Mouse (Mus musculus) monocyte, adult 59 days (primary cell): ENCODE data around the gene Cyp4a10. TPM values are rescaled to one million over a fixed set of nuclear protein-coding genes. Genes with fewer than 3 reads are reported as not detected.

Experiments
- total RNA-seq, 2 experiments: library from RNA; stranded (reverse); gene quantifications; one replicate each; pipeline ENCODE4 v1.2.4; 2023

The Cyp4a10 gene
- not detected for total RNA-seq

DNA sequence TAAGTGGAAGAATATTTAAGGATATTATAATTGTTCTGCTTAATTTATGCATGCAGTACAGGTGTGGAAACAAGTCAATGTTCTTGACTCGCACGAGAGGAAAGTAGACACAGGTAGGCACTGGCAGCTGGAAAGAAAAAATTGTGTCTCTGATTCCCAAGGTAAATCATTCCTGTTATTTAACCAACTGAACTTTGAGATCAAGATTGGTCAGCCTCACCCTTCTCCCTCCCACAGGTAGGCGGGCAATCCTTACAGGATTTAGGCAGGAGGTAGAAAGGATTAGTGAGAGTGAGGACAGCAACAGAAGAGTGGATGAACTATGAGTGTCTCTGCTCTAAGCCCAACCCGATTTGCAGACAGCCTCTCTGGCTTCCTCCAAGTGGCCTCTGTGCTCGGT, at the start of gene Cyp4a10:
Gene Cyp4a10 (plus strand): TSS at position 265 of the 400 bp plus-strand sequence.

DNA sequence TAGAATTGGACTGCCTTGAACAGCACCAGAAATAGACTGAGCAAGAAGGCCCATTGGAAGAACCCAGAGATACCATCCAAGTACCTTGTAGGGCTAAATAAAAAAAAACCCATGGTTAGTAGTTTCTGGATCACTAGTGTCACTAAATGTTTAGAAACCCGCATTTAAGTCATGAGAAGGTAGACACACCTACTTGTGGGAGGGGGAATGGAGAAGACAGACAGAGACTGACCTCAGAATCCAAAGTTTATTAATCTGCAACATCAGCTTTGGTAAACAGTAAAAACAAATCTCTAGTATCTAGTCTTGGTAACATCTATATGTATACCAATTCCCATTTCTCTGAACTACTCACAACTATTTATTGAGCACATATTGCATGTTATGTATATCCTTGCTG, 22.1 kb upstream of the Cyp4a10 start, which contains the start of gene Cyp4a14:
Gene Cyp4a14 (minus strand): TSS at position 142 of the 400 bp plus-strand sequence.

DNA sequence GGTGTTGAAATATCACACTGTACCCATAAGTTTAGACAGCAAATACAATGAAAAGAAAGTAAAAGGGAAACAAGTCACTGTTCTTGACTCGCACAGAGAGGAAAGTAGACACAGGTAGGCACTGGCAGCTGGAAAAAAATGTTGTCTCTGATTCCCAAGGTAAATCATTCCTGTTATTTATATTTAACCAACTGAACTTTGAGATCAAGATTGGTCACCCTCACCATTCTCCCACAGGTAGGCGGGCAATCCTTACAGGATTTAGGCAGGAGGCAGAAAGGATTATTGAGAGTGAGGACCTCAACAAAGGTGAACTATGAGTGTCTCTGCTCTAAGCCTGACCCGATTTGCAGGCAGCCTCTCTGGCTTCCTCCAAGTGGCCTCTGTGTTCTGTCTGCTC, 45.3 kb downstream of the Cyp4a10 start, which contains the start of gene Cyp4a31:
Gene Cyp4a31 (plus strand): TSS at position 249 of the 400 bp plus-strand sequence.

Other genes starting within 250 kb of the Cyp4a10 start
- not detected for gene Cyp4a12a, start 219.2 kb upstream of the Cyp4a10 start, total RNA-seq
- gene Cyp4a12b, start 106.6 kb upstream of the Cyp4a10 start, total RNA-seq = not detected
- gene Cyp4a30b, start 65.7 kb upstream of the Cyp4a10 start, total RNA-seq = not detected
- gene Cyp4a14, start 22.1 kb upstream of the Cyp4a10 start, total RNA-seq = not detected
- not detected for gene Cyp4a31, start 45.4 kb downstream of the Cyp4a10 start, total RNA-seq
- not detected for gene Cyp4a32, start 82.7 kb downstream of the Cyp4a10 start, total RNA-seq
- not detected for gene Cyp4b1, start 129.5 kb downstream of the Cyp4a10 start, total RNA-seq
- gene Efcab14, start 219.5 kb downstream of the Cyp4a10 start, total RNA-seq = 10 to 100 TPM; 29.9 to 31.6 TPM